Mouse (Mus musculus) lung, postnatal 0 days (tissue): Measurements from ENCODE around the gene Dpysl4.

Experiments
- CTCF ChIP-seq: IDR thresholded peaks from 2 replicates; pipeline ENCODE4 v1.5.1; 2016; ENCODE audit warnings: antibody characterized with exemption, mild to moderate bottlenecking
- EP300 ChIP-seq: IDR thresholded peaks from 2 replicates; pipeline ENCODE4 v1.6.1; 2016; ENCODE audit warnings: antibody characterized with exemption, mild to moderate bottlenecking, control low read depth

- no peak for TF ChIP-seq CTCF
- no peak for TF ChIP-seq EP300
Measured at GRCm38 (mm10) chr7:139149373-139149772, 63.6 kb downstream of the Dpysl4 start.
